16 mouse cellular contexts compared by ENCODE assay signal in genomic region chr2:136582762-136583161, GRCm38 (mm10).
DNase-seq lines count a peak whose midpoint lies in the region; ATAC-seq and TF ChIP-seq lines count a peak whose summit lies in the region.
"Had no signal": no experiment of that assay in that cellular context is flagged by ENCODE, and none has a peak within 500 bp of the region (broad histone marks: within the 10 kb centered on the region; RNA-seq: fewer than 3 reads in every experiment).

No protein-coding gene starts in this region.

- TF ChIP-seq EP300 in lung, postnatal 0 days (IDR thresholded peaks at IDR 0.05) = peak; percentile 38

- no peak overlapping the region for H3K4me2 ChIP-seq in hindbrain, embryonic 14.5 days (replicated peaks)
- H3K4me2 ChIP-seq in hindbrain, embryonic 16.5 days (ENCODE audit: low read length) = no peak overlapping the region
- H3K4me2 ChIP-seq in lung, postnatal 0 days (replicated peaks; ENCODE audit: low read depth, low read length) = no peak overlapping the region
- no peak overlapping the region for H3K4me2 ChIP-seq in intestine, embryonic 16.5 days (ENCODE audit: low read depth, low read length)
- no peak overlapping the region for H3K4me2 ChIP-seq in intestine, postnatal 0 days (replicated peaks; ENCODE audit: low read depth)
- H3K4me2 ChIP-seq: neural tube, embryonic 12.5 days had no signal

- no peaks in the 10 kb centered on the region for H3K9me3 ChIP-seq in hindbrain, embryonic 14.5 days (ENCODE audit: control insufficient read depth, low read length)
- no peaks in the 10 kb centered on the region for H3K9me3 ChIP-seq in hindbrain, embryonic 16.5 days (ENCODE audit: control insufficient read depth, low read length)
- H3K9me3 ChIP-seq in lung, postnatal 0 days (ENCODE audit: low read length) = no peaks in the 10 kb centered on the region
- H3K9me3 ChIP-seq in intestine, embryonic 16.5 days (ENCODE audit: control insufficient read depth, low read length) = no peaks in the 10 kb centered on the region
- H3K9me3 ChIP-seq in intestine, postnatal 0 days (ENCODE audit: control insufficient read depth) = no peaks in the 10 kb centered on the region
- H3K9me3 ChIP-seq: limb, embryonic 10.5 days; neural tube, embryonic 12.5 days had no signal

- H3K27me3 ChIP-seq in hindbrain, embryonic 14.5 days (ENCODE audit: control insufficient read depth, insufficient read depth, low read length) = no peaks in the 10 kb centered on the region
- no peaks in the 10 kb centered on the region for H3K27me3 ChIP-seq in hindbrain, embryonic 16.5 days (replicated peaks; ENCODE audit: control insufficient read depth, insufficient read depth, low read length)
- no peaks in the 10 kb centered on the region for H3K27me3 ChIP-seq in lung, postnatal 0 days (replicated peaks; ENCODE audit: insufficient read depth, low read length)
- H3K27me3 ChIP-seq in intestine, embryonic 16.5 days (replicated peaks; ENCODE audit: control insufficient read depth, insufficient read depth, low read length) = no peaks in the 10 kb centered on the region
- no peaks in the 10 kb centered on the region for H3K27me3 ChIP-seq in intestine, postnatal 0 days (replicated peaks; ENCODE audit: control insufficient read depth, insufficient read depth, low read length)
- H3K27me3 ChIP-seq: neural tube, embryonic 12.5 days had no signal

- ATAC-seq in hindbrain, embryonic 14.5 days (ENCODE audit: low FRiP score) = no peak
- ATAC-seq in hindbrain, embryonic 16.5 days = no peak
- ATAC-seq in lung, postnatal 0 days = peak; percentile 32; the same call in 1 of the 2 replicates
- no peak for ATAC-seq in intestine, embryonic 16.5 days
- no peak for ATAC-seq in intestine, postnatal 0 days

- no peak overlapping the region for H3K9ac ChIP-seq in hindbrain, embryonic 14.5 days
- H3K9ac ChIP-seq in hindbrain, embryonic 16.5 days (ENCODE audit: low read depth, low read length) = no peak overlapping the region
- no peak overlapping the region for H3K9ac ChIP-seq in lung, postnatal 0 days (replicated peaks; ENCODE audit: low read depth)
- no peak overlapping the region for H3K9ac ChIP-seq in intestine, embryonic 16.5 days (ENCODE audit: low read depth, low read length)
- H3K9ac ChIP-seq in intestine, postnatal 0 days (ENCODE audit: low read depth, low read length) = no peak overlapping the region
- H3K9ac ChIP-seq: neural tube, embryonic 12.5 days had no signal

- no peak for TF ChIP-seq CTCF in brain, embryonic 14.5 days (IDR thresholded peaks at IDR 0.05; ENCODE audit: borderline replicate concordance, extremely low read depth, insufficient read depth, insufficient read length)
- TF ChIP-seq CTCF in lung, postnatal 0 days (IDR thresholded peaks at IDR 0.05) = no peak
- TF ChIP-seq CTCF in intestine, postnatal 0 days (IDR thresholded peaks at IDR 0.05; ENCODE audit: low read depth) = no peak

- no peak overlapping the region for H3K4me3 ChIP-seq in hindbrain, embryonic 14.5 days (replicated peaks; ENCODE audit: low read length)
- no peak overlapping the region for H3K4me3 ChIP-seq in hindbrain, embryonic 16.5 days (ENCODE audit: low read length)
- no peak overlapping the region for H3K4me3 ChIP-seq in lung, postnatal 0 days (ENCODE audit: low read depth, low read length)
- no peak overlapping the region for H3K4me3 ChIP-seq in intestine, embryonic 16.5 days (ENCODE audit: low read length)
- H3K4me3 ChIP-seq in intestine, postnatal 0 days (ENCODE audit: low read depth, low read length) = no peak overlapping the region
- H3K4me3 ChIP-seq: limb, embryonic 10.5 days; neural tube, embryonic 12.5 days had no signal

- no peaks in the 10 kb centered on the region for H3K4me1 ChIP-seq in hindbrain, embryonic 14.5 days (replicated peaks; ENCODE audit: control insufficient read depth, insufficient read depth, low read length)
- H3K4me1 ChIP-seq in hindbrain, embryonic 16.5 days (ENCODE audit: control insufficient read depth, insufficient read depth, low read depth, low read length) = no peaks in the 10 kb centered on the region
- no peaks in the 10 kb centered on the region for H3K4me1 ChIP-seq in lung, postnatal 0 days (ENCODE audit: insufficient read depth, low read depth, low read length)
- no peaks in the 10 kb centered on the region for H3K4me1 ChIP-seq in intestine, embryonic 16.5 days (ENCODE audit: control insufficient read depth, insufficient read depth, low read length)
- H3K4me1 ChIP-seq in intestine, postnatal 0 days (replicated peaks; ENCODE audit: control insufficient read depth, insufficient read depth, low read length) = no peaks in the 10 kb centered on the region
- H3K4me1 ChIP-seq: limb, embryonic 10.5 days; neural tube, embryonic 12.5 days had no signal

- no peak for TF ChIP-seq POLR2A in brain, embryonic 14.5 days (IDR thresholded peaks at IDR 0.05; ENCODE audit: borderline replicate concordance, extremely low read depth, insufficient read depth, insufficient read length, poor library complexity, severe bottlenecking)

- H3K27ac ChIP-seq in hindbrain, embryonic 14.5 days = no peak overlapping the region
- no peak overlapping the region for H3K27ac ChIP-seq in hindbrain, embryonic 16.5 days (ENCODE audit: low read depth, low read length)
- no peak overlapping the region for H3K27ac ChIP-seq in lung, postnatal 0 days (ENCODE audit: low read length)
- H3K27ac ChIP-seq in intestine, embryonic 16.5 days (ENCODE audit: low read length) = no peak overlapping the region
- no peak overlapping the region for H3K27ac ChIP-seq in intestine, postnatal 0 days (ENCODE audit: low read depth, low read length)
- H3K27ac ChIP-seq: limb, embryonic 10.5 days; neural tube, embryonic 12.5 days had no signal

- WGBS in hindbrain, embryonic 14.5 days = 50% methylated on average over 2 of the region's 2 CpGs
- 45% methylated on average over 2 of the region's 2 CpGs for WGBS in hindbrain, embryonic 16.5 days
- WGBS in lung, postnatal 0 days = 33% methylated on average over 2 of the region's 2 CpGs
- 65% methylated on average over 2 of the region's 2 CpGs for WGBS in intestine, embryonic 16.5 days
- WGBS in intestine, postnatal 0 days = 59% methylated on average over 2 of the region's 2 CpGs

- DNase-seq in hindbrain, embryonic 14.5 days (ENCODE audit: low spot score) = peak; percentile 47
- DNase-seq in 416B (ENCODE audit: low read depth) = peak; percentile 15
- DNase-seq in brain, embryonic 14.5 days (ENCODE audit: low read depth) = peak; percentile 74
- peak; percentile 57 for DNase-seq in lung, postnatal 0 days (ENCODE audit: low spot score)
- DNase-seq in B cell, adult 2 months = no peak
- DNase-seq: adrenal gland, adult 8-10 months; cerebellum, adult 11 months; embryo, embryonic 11 days; gastrocnemius, postnatal 36 days; kidney, postnatal 36 days; thymus, postnatal 14 days had no signal

- no peaks in the 10 kb centered on the region for H3K36me3 ChIP-seq in hindbrain, embryonic 14.5 days (replicated peaks; ENCODE audit: control insufficient read depth, insufficient read depth)
- H3K36me3 ChIP-seq in hindbrain, embryonic 16.5 days (ENCODE audit: control insufficient read depth, insufficient read depth, low read length) = no peaks in the 10 kb centered on the region
- no peaks in the 10 kb centered on the region for H3K36me3 ChIP-seq in lung, postnatal 0 days (ENCODE audit: insufficient read depth, low read length)
- no peaks in the 10 kb centered on the region for H3K36me3 ChIP-seq in intestine, embryonic 16.5 days (ENCODE audit: control insufficient read depth, insufficient read depth, low read length)
- no peaks in the 10 kb centered on the region for H3K36me3 ChIP-seq in intestine, postnatal 0 days (ENCODE audit: control insufficient read depth, insufficient read depth)
- H3K36me3 ChIP-seq: limb, embryonic 10.5 days; neural tube, embryonic 12.5 days had no signal

Comparison
In these comparisons a context has a peak if more than half of its experiments do, and no peak if none do; other contexts are left out.
1. DNase-seq: peak in hindbrain, embryonic 14.5 days (single experiment), 416B (single experiment), brain, embryonic 14.5 days (single experiment) and lung, postnatal 0 days (single experiment); none in B cell, adult 2 months (0 of 2).